Mouse (Mus musculus): ENCODE data around the gene Adamts20.

Adamts20 gene

DNA sequence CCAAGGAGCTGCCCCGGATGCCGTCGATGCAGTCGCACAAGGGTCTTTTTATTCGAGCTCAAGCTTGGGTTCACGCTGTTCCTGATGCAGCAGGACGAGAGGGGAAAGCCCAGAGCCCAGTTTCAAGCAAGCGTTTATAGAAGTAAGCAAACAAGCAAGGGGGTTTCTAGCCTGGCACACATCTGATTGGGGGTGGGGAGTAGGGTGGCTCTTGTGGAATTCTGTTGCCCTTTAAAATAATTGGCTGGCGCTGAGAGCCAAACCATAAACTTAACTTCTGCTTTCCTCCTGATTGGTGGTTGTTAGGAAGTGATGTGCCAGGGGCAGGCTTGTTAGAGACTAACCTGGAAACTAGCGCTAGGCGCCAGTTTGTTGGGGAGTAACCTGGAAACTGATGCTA is at the start of gene Adamts20:
Adamts20 (minus strand) TSS at position 101 of the 400 bp plus-strand sequence.
- TF ChIP-seq GATA4 (IDR thresholded peaks at IDR 0.05; ENCODE audit: insufficient replicate concordance, low read length): no peak

DNA sequence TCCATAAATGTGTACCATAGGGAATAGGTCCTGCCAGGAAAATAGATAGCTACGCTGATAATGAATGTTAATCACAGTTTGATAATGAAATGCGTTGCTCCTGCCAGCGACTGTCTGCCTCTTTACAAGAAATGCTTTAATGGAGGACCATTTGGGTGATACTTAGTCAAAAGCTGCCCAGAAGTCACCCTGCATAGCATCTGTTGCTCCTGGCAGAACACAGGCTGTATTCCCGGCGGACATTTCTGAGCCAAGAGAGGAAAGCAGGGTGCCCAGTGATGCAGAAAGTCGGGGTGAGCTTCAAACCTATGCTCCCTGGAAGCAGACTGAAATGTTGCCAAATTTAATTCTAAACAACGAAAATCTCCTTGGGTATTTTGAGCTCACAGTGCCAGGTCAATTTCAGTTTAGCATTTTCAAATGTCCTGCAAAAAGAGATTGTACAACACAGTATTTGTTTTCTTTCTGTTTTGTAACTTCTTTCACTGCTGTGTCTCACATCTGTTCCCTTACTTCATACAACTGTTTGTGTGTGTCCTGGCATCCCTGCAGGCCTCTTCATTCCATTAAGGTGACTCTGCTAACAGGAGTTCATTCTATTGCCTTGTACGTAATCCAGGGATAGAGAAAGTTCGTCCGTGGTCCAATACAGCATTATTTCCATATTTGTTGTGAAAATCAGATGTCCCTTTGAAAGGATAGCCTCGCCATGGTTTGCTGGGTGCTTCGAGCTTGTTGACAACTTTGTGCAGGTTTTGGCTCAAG is 38.4 kb upstream of the Adamts20 start:
- TF ChIP-seq GATA4 (IDR thresholded peaks at IDR 0.05; ENCODE audit: insufficient replicate concordance, low read length): no peak

DNA sequence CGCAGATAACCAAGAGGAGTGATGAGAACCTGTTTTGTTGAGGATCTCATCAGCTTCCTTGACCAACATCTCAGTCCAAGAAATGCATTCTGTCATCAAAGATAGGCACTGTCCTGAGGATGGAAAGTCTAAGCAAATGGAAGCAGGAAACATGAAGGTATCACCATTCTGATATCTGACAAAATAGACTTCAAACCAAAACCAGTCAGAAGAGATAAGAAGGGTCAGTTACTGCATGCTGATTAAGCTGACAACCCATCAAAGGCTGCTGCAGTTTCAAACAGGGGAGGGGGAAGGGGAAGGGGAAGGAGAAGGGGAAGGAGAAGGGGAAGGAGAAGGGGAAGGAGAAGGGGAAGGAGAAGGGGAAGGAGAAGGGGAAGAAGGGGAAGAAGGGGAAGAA is 34.0 kb upstream of the Adamts20 start:
- no peak for TF ChIP-seq GATA4 (IDR thresholded peaks at IDR 0.05; ENCODE audit: insufficient replicate concordance, low read length)

DNA sequence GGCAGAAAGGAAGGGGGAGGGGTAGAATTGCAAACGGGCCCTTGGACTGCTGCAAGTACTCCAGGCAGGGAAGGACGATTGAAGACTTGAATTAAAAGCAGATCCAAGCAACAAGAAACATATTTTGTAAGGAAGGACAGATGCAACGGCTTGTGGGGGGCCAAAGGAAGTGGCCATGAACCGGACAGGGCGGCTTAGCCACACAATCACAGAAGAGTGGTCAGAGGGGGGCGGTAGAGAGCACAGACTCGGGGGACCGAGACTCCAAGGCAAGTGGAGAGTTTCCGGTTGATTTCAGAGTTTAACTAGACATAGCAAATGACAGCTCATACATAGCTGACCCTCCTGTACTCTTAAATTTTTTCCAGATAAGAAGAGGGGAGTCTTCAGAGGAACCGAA is 30.7 kb upstream of the Adamts20 start:
- TF ChIP-seq GATA4 (IDR thresholded peaks at IDR 0.05; ENCODE audit: insufficient replicate concordance, low read length): no peak

DNA sequence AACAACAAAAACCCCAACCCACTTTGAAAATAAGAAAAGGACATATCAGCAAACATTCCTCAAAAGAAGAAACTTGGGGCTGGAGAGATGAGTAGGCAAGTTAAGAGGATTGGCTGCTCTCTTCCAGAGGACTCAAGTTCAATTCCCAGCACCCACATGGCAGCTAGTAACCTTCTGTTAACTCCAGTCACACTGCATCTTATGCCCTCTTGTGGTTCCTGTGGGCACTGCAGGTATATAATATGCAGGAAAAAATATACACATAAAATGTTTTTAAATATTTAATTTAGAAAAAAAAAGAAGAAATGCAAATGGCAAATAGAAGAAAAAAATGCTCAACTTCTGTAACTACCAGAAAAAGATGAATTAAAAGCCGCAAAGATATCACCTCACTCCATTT is 29.2 kb upstream of the Adamts20 start:
- TF ChIP-seq GATA4 (IDR thresholded peaks at IDR 0.05; ENCODE audit: insufficient replicate concordance, low read length): no peak

DNA sequence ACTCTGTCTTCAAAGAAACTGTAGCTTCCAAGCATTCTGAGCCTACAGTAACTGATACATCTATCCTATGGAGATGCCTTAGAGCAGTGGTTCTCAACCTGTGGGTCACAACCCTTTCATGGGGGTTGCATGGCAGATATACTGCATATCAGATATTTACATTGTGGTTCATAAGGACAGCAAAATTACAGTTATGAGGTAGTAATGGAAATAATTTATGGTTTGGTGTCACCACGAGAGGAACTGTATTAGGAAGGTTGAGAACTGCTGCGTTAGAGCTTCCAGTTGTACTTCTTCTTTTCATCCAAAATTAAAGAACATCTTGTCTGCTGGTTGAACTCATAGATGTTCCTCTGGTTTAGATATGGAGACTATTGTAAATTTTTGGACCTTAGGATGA is 24.2 kb upstream of the Adamts20 start:
- TF ChIP-seq GATA4 (IDR thresholded peaks at IDR 0.05; ENCODE audit: insufficient replicate concordance, low read length): no peak

DNA sequence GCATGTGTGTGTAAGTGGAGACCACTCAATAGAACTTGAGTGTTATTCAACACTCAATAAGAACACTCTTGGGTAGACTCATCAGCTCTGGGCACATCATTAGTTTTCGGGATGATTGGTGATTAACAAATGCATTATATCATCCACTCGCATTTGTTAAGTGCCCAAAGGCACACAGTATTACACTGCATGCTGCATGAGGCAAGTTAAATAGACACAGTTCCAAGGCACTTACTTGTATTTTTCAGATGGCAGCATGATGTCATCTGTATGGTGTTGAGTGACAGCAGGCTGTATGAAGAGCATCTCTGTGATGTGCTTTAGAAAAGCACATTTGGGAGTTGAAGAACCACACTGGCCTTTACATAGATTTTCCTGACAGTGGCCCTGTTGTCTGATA is 17.3 kb upstream of the Adamts20 start:
- TF ChIP-seq GATA4 (IDR thresholded peaks at IDR 0.05; ENCODE audit: insufficient replicate concordance, low read length): no peak

DNA sequence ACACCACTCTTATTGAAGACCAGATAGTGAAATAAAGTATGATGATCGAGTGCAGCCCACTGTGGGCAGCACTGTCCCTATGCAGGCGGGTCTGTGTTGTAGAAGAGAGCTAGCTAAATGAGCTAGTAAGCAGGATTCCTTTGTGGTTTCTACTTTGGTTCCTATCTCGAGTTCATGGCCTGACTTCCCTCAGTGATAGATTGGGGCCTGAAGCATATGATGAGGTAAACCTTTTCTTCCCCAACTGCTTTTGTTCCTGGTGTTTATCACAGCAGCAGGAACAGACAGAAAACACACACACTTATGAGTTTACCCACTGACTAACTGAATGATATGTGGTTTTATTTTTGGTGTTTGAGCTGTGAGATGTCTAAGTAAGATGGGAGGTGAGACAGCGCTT is 15.6 kb upstream of the Adamts20 start:
- TF ChIP-seq GATA4 (IDR thresholded peaks at IDR 0.05; ENCODE audit: insufficient replicate concordance, low read length): no peak

DNA sequence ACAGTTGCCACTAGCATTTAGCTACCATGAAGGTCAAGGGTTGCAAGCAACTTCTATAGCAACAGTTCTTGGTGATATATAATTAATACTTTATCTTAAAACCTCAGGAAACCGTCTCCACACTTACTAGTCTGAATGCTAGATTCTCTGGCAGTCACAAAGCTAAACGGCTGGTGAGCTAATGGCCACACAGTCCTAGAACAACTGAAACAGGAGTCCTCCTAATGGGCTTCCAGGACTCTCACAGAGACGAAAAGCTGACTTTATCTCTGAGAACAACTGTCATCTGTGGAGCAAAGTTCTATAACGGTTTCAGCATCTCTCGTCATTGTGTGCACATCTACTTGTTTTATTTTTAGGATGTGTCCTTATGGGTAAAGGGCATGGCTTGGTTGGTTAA is 15.0 kb upstream of the Adamts20 start:
- TF ChIP-seq GATA4 (IDR thresholded peaks at IDR 0.05; ENCODE audit: insufficient replicate concordance, low read length): no peak

DNA sequence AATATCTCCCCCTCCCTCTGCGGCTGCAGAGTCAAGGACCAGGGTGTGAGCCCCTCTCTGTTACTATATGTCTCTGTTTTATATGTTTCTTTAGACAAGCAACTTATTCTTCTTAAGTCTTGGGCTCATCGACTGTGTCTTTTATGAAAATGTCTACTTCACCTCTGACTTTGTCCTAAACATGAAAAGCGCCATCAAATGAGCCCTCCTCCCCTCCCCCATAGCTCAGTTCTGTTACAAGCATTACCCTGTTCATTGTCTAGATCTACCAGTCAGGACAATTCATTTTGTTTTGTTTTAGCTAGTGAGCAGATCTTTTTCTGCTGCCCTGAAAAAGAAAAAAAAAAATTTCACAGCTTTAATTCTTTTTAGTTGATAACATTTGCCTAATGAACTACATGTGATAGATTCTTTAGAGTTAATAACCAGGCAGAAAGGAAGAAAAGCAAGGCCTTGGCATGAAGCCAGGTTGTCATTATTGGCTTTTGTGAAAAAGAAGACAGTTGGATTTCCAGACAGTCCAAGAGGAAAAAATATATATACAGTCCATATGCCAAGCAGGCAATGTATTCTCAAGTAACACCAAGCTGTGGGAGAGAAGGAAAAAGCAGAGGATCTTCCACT is 14.4 kb upstream of the Adamts20 start:
- no peak for TF ChIP-seq GATA4 (IDR thresholded peaks at IDR 0.05; ENCODE audit: insufficient replicate concordance, low read length)

DNA sequence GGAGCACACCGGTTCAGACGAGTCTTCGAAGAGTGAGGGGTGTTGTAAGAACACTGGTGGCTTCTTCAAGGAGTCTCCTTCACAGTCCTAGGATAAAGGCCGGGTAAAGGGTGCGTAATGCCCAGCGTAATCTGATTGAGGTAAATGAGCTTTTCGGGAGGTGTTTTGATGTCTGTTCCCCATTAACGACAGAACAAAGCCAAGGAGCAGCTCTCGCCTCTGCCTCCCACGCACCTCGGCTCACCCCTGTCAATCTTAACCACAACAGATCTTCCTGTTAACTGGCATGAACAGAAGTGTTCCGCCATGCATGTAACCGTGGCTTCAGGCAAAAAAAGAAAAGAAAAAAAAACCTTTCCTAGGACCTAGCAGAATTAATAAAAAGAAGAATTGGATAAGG is 13.5 kb upstream of the Adamts20 start:
- TF ChIP-seq GATA4 (IDR thresholded peaks at IDR 0.05; ENCODE audit: insufficient replicate concordance, low read length): no peak

DNA sequence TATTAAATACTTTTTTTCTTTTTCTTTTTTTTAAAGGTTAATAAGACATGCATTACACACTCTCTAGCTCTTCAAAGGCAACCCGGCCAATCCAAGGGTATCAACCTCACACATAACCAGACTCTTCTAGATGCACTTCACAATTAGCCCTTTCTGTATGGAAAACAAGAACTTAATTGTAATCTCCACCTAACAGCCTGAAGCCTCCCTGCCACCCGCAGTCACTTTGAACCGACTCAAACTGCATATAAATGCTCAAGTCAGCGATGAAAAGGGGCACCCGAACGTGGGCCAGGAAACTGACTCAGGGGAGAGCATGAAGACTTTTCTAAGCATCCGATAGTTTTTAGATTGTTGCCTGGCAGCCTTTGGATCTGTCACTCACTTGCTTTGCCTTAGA is 12.1 kb upstream of the Adamts20 start:
- TF ChIP-seq GATA4 (IDR thresholded peaks at IDR 0.05; ENCODE audit: insufficient replicate concordance, low read length): no peak

DNA sequence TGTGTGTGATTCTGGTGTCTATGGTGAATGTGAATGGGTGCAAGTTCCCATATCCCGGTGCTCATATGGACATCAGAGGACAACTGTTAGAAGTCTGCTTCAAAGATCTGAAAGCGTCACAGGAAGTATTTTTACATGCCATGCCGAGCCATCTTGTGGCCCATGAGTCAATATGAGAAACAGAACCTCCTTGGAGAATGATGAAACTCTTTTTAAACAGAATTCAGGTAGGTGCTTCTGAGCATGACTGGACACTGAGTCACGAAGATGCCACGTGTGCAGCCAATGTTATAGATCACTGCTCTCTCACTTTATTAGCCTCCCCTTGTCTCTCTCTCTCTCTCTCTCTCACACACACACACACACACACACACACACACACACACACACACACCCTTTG is 10.8 kb upstream of the Adamts20 start:
- TF ChIP-seq GATA4 (IDR thresholded peaks at IDR 0.05; ENCODE audit: insufficient replicate concordance, low read length): no peak

DNA sequence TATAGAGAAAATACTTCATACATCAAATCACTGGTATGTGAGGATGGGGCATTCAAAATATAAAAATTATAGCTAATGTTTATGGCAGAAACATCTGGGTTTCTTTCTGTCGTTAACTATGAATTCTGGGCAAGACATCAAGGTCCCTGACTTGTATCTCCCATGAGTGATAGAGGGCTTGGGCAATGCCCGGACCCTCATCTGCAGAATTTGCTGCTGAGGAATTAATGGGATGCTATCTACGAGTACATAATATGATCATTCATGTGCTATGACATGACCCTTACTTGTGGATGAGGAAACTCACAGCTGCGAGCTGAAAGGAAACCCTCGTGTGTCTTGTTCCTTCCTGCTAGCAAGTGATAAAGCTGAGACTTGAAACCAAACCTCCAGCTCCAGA is 5.1 kb upstream of the Adamts20 start:
- no peak for TF ChIP-seq GATA4 (IDR thresholded peaks at IDR 0.05; ENCODE audit: insufficient replicate concordance, low read length)

DNA sequence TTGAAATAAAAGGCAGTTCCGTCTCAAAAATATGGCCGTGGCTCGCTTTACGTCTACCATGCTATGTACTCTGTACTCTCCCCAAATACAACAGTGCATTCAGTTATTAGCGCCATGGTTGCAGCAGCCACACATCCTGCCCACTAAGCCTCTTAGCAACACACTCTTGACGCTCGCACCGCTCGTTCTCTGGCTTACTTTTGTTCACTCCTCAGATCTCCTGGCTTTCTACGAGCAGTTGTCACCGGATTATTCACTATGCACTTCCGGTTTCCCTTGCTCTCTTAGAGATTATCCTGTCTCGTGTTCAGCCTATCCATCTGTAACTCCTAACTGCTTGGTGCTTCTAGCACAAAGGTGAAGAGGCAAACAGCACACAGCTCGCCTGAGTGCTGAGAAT is 337 bp downstream of the Adamts20 start:
- TF ChIP-seq GATA4 (IDR thresholded peaks at IDR 0.05; ENCODE audit: insufficient replicate concordance, low read length): no peak

DNA sequence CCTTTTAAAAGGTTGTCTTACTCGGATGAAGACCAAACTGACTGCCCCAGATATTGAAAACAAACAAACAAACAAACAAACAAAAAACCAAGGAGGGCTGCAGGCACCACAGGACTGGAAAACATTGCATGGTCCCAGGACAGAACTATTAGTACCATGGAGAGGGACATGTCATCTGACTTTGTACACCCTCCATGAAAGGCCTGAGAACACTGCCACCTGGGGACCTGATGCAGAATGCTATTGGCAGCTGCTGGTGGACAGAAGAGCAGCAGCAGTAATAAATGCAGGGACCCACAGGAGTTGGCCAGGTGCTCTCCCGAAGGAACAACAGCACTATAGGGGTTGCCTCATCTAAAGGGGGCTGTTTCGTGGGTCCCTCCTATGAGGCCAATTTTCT is 2.0 kb downstream of the Adamts20 start:
- TF ChIP-seq GATA4 (IDR thresholded peaks at IDR 0.05; ENCODE audit: insufficient replicate concordance, low read length): no peak

DNA sequence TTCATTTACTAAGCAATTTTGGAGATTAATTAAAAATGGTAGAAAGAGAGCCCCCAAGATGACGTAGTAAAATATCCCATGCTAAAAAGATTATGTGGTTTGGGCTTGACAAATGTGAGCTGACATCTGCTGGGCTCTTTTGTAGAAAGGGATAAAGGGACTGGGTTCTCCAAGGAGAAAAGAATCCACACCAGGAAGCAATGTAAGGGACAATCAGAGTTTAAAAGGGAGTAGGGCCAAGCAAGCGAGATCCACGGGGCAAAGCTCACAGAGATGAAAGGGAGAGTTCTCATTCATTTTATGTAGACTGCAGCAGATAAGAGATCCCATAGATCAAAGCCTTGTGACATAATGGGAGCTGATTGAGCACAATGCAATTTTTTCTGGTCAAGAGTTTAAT is 3.0 kb downstream of the Adamts20 start:
- no peak for TF ChIP-seq GATA4 (IDR thresholded peaks at IDR 0.05; ENCODE audit: insufficient replicate concordance, low read length)

Measured in liver, adult (tissue).